Mouse (Mus musculus): ENCODE results near the gene 2310002L09Rik. TPM values are rescaled to one million over a fixed set of nuclear protein-coding genes. Genes with fewer than 3 reads are reported as not detected.
"Not testable (repeated sequence)": the region's sequence is repeated elsewhere in the genome, so short reads cannot be mapped to it uniquely, and the experiment has no call there.

2310002L09Rik gene
- total RNA-seq (2021), result not detected

GRCm38 (mm10) chr4:73950375-73950896, at the start of gene 2310002L09Rik:
TSS of gene 2310002L09Rik (minus strand) at chr4:73950846.
- intact Hi-C loops (cut with DNase I), result no loop called here
- no peak for DNase-seq

- DNase-seq, result peak; percentile 21
- intact Hi-C loops (cut with DNase I), result no loop called here
Observed at GRCm38 (mm10) chr4:73980454-73980853, 29.8 kb upstream of the 2310002L09Rik start.

- intact Hi-C loops (cut with DNase I); DNase-seq: not testable (repeated sequence)
Observed at GRCm38 (mm10) chr4:73920660-73921059, 30.0 kb downstream of the 2310002L09Rik start, which contains the start of gene Gm11756. TSS of gene Gm11756 (minus strand) at chr4:73920760.

- DNase-seq; intact Hi-C loops (cut with DNase I): not testable (repeated sequence)
Observed at GRCm38 (mm10) chr4:73905853-73906252, 44.8 kb downstream of the 2310002L09Rik start, which contains the start of gene Gm13871. TSS of gene Gm13871 (minus strand) at chr4:73905953.

- intact Hi-C loops (cut with DNase I); DNase-seq: not testable (repeated sequence)
Observed at GRCm38 (mm10) chr4:73891012-73891411, 59.6 kb downstream of the 2310002L09Rik start, which contains the start of gene Gm11757. TSS of gene Gm11757 (minus strand) at chr4:73891112.

Other genes with a start within 250 kb of the 2310002L09Rik start
- under 1 TPM; 0.62 to 0.77 TPM for gene Rasef, start 159.9 kb downstream of the 2310002L09Rik start, total RNA-seq (2021)
- not detected for gene Gm11758, start 74.6 kb downstream of the 2310002L09Rik start, total RNA-seq (2021)
- gene Gm11757, start 59.7 kb downstream of the 2310002L09Rik start, total RNA-seq (2021), result not detected
- gene Gm13871, start 44.9 kb downstream of the 2310002L09Rik start, total RNA-seq (2021), result not detected
- not detected for gene Gm11756, start 30.1 kb downstream of the 2310002L09Rik start, total RNA-seq (2021)
- gene Frmd3, start 62.6 kb upstream of the 2310002L09Rik start, total RNA-seq (2021), result 10 to 100 TPM; 40.3 to 46.3 TPM

All from left cerebral cortex, postnatal 4 days (tissue).